Mouse (Mus musculus) retina, adult 2 months (tissue): ENCODE results near the gene Ephb2.
A peak's percentile ranks its signal among the peaks of the same experiment; 100 is the strongest.

Source experiments
- DNase-seq: peaks from one replicate; pipeline ENCODE4 v3.0.0-alpha.2; 2012; ENCODE audit warnings: low read depth, low spot score

Gene Ephb2

DNA sequence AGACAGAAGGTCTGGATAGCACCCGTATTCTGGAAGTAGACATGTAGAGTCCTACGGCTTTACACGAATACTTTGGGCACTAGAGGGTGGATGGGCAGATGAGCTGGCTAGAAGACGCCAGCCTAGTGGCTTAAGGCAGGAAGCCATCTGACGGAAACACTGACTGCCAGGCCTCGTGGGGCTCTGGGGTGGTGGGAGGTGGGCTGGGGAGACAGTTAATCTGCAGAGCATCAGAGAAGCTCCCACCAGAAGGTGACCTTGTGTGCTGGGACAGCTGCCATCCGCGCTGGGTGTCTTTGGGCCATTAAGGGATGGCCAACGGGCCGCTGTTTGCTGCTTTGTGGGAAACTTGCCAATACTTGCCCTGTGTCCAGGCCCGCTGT lies 183.3 kb downstream of the Ephb2 start:
- DNase-seq, result no peak

GRCm38 (mm10) chr4:136651882-136652527 lies 183.8 kb downstream of the Ephb2 start:
- DNase-seq, result no peak

- no peak for DNase-seq
Observed at GRCm38 (mm10) chr4:136651357-136651811, 184.4 kb downstream of the Ephb2 start.

- no peak for DNase-seq
Observed at GRCm38 (mm10) chr4:136650261-136650660, 185.5 kb downstream of the Ephb2 start.

DNA sequence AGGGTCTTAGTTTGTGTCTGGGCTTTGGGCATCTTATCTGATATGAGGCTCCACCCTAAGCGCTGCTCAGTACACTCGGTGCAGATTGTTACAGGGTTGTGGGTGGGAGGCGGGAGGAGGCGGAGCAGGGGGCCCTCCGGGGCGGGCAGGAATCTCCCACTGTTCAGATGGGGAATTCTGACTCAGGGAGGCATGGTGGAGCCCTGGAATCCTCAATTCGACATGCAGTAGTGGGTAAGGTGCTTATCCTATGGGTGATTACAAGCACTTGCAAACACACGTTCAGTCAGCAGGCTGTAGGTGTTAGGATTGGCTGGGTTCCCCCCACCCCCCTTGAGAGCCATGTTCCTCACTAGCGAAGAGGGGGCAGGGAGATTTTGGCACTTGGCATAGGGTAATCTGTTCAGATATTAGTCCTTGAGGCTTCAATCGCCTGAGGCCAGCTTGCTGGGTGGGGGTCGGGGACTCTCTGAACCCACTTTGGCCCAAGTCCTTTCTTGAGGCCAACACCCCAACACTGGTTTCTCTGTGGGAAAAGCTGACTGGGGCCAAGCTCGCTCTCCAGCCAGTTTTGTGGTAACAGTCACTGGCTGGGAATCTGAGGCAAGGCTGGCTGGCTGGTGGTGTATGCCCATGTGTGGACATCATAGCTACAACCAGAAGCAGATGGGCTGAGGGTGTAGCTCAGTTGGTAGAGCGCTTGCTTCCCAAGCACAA lies 186.2 kb downstream of the Ephb2 start:
- DNase-seq, result no peak

DNA sequence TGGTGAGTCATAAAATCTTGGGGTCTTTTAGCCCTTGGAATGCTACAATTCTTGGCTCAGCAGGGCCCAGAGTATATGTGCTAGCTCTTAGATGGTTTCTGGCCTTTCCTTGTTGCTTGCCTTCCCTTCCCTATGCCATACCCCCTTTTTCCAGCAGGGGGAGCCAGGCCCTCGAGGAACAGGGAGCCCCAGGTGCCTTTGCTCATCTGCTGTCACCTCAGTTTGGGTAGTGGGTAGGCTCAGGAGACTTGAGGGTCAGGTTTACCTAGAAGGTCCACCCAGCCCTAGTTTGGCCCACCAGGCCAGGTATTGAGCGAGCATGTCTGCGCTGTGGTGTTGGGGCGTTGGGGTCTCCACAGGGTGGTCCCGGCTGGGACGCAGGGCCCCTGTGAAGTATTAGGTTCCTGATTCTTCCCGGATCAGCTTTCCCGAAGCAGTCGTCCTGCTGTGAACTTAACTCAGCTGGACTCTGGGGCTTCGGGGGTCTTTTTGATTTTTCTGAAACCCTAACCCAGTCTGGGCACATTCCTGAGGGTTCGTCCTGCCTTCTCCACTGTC lies 186.8 kb downstream of the Ephb2 start:
- DNase-seq, result peak; percentile 57

- no peak for DNase-seq
Observed at GRCm38 (mm10) chr4:136638890-136639289, 196.9 kb downstream of the Ephb2 start.

DNA sequence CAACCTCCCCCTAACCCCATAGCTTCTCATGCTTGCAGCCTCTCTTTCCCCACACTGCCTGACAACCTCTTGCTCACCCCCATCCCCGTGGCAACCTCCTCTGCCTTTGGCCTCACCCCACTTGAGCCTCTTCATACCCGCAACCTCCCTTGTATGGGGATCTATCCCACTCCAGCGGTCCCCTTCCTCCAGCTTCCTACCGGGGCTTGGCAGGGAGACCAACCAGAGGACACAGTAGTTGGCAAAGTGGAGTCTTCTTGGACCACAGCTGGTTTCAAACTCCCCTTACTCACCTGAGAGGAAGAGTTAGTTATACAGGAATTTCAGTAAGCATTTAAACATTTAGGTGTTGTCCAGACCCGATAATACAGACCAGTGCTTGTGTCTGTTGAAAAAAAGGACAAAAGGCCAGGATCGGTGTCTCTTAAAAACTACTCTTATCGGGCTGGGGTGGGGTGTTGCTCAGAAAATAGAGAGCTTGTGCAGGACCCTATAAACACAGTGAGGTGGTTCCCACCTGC lies 197.5 kb downstream of the Ephb2 start:
- DNase-seq, result no peak

DNA sequence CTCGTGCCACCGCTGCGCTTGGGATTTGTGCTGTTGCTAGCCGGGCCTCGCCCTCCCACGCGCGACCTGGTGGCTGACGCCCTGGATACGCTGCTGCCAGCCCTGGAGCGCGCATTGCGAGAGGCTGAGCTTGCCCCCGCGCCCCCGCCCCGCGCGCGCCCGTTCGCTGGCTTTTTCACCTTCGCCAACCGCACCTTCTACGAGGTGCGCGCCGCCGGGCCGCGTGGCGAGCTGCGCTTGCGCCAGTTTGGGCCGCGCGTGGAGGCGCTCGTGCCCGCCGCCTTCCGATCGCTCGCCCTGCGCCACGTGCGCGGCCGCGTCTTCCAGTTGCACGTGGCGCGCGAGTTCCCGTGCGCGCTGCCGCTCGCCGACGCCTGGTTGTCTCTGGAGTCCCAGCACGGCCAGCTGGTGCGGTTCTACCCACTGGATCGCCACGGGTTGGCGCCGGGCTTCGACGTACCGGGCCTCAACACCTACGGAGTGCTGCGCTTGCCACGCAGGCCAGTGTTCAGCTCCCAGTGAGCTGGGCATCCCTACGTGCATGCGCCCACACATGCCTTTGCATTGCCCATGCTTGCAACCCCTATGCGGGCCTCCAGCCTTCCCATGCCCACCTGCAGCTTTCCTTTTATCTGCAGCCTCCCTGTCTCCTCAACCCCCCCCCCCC lies 198.1 kb downstream of the Ephb2 start:
- no peak for DNase-seq

DNA sequence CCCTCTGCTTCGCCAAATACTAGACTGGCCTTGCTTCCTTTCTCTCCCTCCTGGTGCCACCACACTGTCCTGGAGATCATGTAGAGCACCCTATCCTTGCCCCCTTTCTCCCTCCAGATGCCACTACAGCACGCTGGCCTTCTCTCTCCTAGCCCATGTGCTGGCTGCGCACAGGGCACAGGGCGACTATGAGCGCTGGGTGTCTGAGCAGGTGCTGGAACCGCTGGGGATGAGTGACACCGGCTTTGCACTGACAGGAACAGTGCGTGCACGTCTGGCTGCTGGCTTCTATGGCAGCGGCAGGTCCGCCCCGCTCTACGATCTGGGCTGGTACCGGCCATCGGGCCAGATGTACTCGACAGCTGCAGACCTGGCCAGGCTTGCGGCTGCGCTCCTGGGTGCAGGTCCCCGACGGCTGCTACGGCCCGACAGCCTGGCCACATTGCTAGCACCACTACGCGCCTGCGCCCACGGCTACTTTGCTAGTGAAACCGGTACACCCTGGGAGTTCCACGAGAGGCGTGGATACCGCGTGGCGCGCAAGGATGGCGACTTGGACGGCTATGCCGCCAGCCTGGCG lies 198.7 kb downstream of the Ephb2 start:
- DNase-seq, result no peak

- DNase-seq, result no peak
Observed at GRCm38 (mm10) chr4:136636511-136636910, 199.3 kb downstream of the Ephb2 start.

DNA sequence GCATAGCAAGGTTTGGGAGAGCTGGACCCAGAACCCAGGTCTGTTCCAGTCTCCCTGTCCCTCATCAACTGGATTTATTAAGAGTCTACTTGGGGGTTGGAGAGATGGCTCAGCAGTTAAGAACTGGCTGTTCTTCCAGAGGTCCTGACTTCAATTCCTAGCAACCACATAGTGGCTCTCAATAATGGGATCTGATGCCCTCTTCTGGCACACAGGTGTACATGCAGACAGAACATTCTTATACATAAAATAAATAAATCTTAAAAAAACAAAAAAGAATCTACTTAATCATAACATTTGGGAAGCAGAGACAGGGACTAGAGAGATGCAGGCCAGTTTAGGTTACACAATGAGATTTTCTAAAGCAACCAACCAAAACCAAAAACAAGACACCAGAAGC lies 199.8 kb downstream of the Ephb2 start:
- DNase-seq, result no peak

DNA sequence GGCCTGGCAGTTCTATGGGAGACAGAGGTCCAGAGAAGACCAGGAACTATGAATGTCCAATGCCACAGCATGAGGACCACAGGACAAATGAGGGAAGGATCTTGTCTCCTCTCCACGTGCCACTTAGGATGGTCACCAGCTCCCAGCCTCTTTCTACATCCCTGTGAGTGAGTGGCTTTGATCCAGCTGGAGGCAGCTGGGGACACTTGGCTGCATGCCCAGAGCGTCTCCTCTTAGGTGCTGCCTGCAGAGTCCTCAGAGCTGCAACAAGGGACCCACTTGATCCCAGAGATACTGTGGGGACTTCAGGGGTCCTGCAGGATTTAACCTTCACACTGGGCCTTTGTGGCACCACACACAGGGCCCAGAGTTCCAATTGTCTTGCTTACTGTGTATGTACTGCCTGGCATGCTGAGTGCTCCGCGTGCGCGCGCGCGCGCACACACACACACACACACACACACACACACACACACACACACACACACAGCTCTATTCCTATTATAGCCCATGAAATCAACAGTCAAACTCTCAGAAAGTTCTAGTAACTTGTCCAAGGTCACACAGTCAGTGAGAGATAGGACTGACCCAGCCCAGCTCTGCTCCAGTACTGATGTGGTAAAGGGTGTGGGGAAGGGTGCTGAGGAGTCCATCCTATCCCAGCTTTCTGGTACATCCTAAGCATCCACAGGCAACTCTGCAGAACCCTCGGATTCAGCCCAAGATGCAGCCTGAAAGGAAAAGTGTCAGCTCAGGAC lies 204.4 kb downstream of the Ephb2 start:
- DNase-seq, result no peak

DNA sequence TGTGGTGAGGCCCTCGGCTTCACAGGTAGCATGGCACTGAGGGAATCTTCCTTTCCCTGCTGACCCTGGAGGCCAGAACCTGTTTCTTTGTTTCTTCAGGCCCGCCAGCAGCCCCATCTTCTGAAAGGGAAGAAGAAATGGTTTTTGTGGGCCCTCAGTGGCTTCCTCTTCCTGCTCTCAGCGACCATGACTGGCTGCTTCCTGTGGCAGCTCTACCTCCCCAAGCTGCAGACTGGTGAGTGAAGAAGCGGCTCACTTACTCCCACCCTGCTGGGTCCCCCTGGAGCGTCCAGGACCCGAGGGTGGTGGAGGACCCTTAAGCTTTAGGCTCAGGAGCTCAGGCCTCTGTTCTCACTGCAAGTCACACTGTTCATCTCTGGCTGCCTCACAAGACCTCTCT lies 209.2 kb downstream of the Ephb2 start:
- DNase-seq, result no peak

GRCm38 (mm10) chr4:136622388-136622787 lies 213.4 kb downstream of the Ephb2 start, which contains the start of gene Lactbl1:
Lactbl1 (plus strand) TSS chr4:136622621.
- peak; percentile 61 for DNase-seq

DNA sequence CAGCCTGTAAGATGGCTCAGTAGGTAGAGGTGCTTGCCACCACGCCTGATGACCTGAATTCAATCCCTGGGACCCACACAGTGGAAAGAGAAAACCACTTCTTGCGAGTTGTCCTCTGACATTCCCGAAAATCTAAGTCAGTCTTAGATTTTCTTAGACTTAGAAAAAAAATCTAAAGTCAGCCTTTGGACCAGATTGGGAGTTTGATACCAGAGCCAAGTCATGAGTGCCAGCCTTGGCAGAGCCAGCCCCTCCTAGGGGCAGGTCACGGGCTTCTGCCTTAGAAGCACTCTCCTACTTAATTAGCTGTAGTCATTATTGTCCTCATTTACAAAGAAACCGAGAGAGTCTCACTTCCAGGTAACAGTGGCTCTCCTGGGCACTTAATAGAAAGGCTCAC lies 213.8 kb downstream of the Ephb2 start:
- DNase-seq, result no peak

DNA sequence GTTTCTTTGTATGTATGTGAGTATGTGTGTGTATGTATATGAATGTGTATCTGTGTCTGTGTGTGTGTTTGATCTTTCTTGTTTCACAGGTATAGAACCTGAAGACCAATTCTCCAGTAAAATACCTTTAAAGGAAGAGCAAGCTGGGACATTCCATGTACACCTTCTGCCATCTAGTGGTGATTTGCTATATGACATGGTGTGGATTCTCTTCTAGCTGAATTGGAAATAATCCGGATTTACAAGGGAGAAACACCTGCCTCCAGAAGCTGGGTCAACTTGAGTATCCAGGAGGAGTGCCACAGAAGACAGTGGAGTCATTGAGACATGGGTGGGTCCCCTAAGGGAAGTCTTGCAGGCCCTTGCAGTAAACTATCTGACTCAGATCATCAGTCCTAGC lies 214.5 kb downstream of the Ephb2 start:
- DNase-seq, result peak; percentile 82

GRCm38 (mm10) chr4:136613657-136614056 lies 222.1 kb downstream of the Ephb2 start:
- no peak for DNase-seq

GRCm38 (mm10) chr4:136610387-136610856 lies 225.4 kb downstream of the Ephb2 start, which contains the start of gene Tex46:
Tex46 (plus strand) TSS chr4:136610437.
- DNase-seq, result no peak

GRCm38 (mm10) chr4:136605756-136606485 lies 229.9 kb downstream of the Ephb2 start:
- no peak for DNase-seq
